Mouse (Mus musculus) embryonic facial prominence, embryonic 11.5 days (tissue): ENCODE results near the gene Kansl1. TPM values are rescaled to one million over a fixed set of nuclear protein-coding genes. Genes with fewer than 3 reads are reported as not detected.
A peak's percentile ranks its signal among the peaks of the same experiment; 100 is the strongest.
"Not testable (repeated sequence)": the region's sequence is repeated elsewhere in the genome, so short reads cannot be mapped to it uniquely, and the experiment has no call there.

Experiments
- ATAC-seq: fragments of 200-750 bp; cut with Nextera tagmentation; replicated peaks from 2 replicates; pipeline ENCODE4 v1.8.0; 2017; ENCODE audit warnings: low read depth; ENCODE audit not compliant: insufficient number of reproducible peaks, low FRiP score, low TSS enrichment
- DNase-seq: peaks from one replicate; pipeline ENCODE4 v3.0.0-alpha.2; 2015; ENCODE audit warnings: low spot score
- H3K27ac ChIP-seq: fragments of 300-500 bp; sonication (generic); replicated peaks from 2 replicates; pipeline ENCODE4 v1.5.1; 2014; ENCODE audit warnings: mild to moderate bottlenecking, low read depth, low read length, control low read depth
- H3K27me3 ChIP-seq: fragments of 300-500 bp; sonication (generic); 2 replicates; pipeline ENCODE4 v1.6.1; 2014; ENCODE audit warnings: mild to moderate bottlenecking, low read length, moderate library complexity, mixed read lengths; ENCODE audit not compliant: control insufficient read depth, insufficient read depth
- H3K36me3 ChIP-seq: fragments of 300-500 bp; sonication (generic); replicated peaks from 2 replicates; pipeline ENCODE4 v1.6.1; 2014; ENCODE audit warnings: low read depth, mild to moderate bottlenecking, low read length, moderate library complexity, mixed read lengths; ENCODE audit not compliant: control insufficient read depth, insufficient read depth
- H3K4me1 ChIP-seq: fragments of 300-500 bp; sonication (generic); 2 replicates; pipeline ENCODE4 v1.6.1; 2014; ENCODE audit warnings: low read length, mixed read lengths; ENCODE audit not compliant: control insufficient read depth, insufficient read depth
- H3K4me2 ChIP-seq: fragments of 300-500 bp; sonication (generic); 2 replicates; pipeline ENCODE4 v1.6.1; 2014; ENCODE audit warnings: low read depth, mild to moderate bottlenecking, control low read depth, low read length, moderate library complexity
- H3K4me3 ChIP-seq: fragments of 300-500 bp; sonication (generic); 2 replicates; pipeline ENCODE4 v1.5.1; 2014; ENCODE audit warnings: low read depth, low read length, control low read depth
- H3K9ac ChIP-seq: fragments of 300-500 bp; sonication (generic); replicated peaks from 2 replicates; pipeline ENCODE4 v1.6.1; 2014; ENCODE audit warnings: mild to moderate bottlenecking, control low read depth, low read length
- H3K9me3 ChIP-seq: fragments of 300-500 bp; sonication (generic); replicated peaks from 2 replicates; pipeline ENCODE4 v1.6.1; 2016; ENCODE audit warnings: mild to moderate bottlenecking, low read length, inconsistent platforms, mixed read lengths; ENCODE audit not compliant: control insufficient read depth
- WGBS: fragments of 180-500 bp; shearing (Covaris S2); extraction: QIAGEN DNeasy Blood & Tissue Kit; methylation state at CpG from one replicate; pipeline ENCODE4 v1.1.7; 2014; 5-methylcytosine and 5-hydroxymethylcytosine counted together
- polyA plus RNA-seq: library from polyadenylated mRNA; unstranded; fragments of >200 nt; fragmentation: Nextera tagmentation; extraction: Ambion mirVana; gene quantifications from 2 replicates; pipeline ENCODE4 v1.2.1, GENCODE M21; 2014

Kansl1 gene
- polyA plus RNA-seq, 1 experiment from 2014 or later: 33.3 TPM

- no peak for DNase-seq
- 86% methylated on average over 5 of the region's 5 CpGs for WGBS
- no peak overlapping the region for H3K4me3 ChIP-seq
Observed at GRCm38 (mm10) chr11:104467698-104468097, 963 bp downstream of the Kansl1 start.

GRCm38 (mm10) chr11:104461551-104461950, 7.1 kb downstream of the Kansl1 start:
- DNase-seq: peak; percentile 86
- Histone ChIP-seq H3K27me3 (no peaks in the 10 kb centered on the region), H3K4me2 (no peak overlapping the region), H3K4me1 (no peaks in the 10 kb centered on the region), H3K4me3 (no peak overlapping the region), H3K36me3 (no peaks in the 10 kb centered on the region), H3K9ac (no peak overlapping the region), H3K27ac (no peak overlapping the region), H3K9me3 (no peaks in the 10 kb centered on the region)
- no peak for ATAC-seq

More at GRCm38 (mm10) chr11:104467698-104468097, 963 bp downstream of the Kansl1 start:
- no peak overlapping the region for H3K4me2 ChIP-seq
- no peak for ATAC-seq
- no peaks in the 10 kb centered on the region for H3K27me3 ChIP-seq
- no peak overlapping the region for H3K27ac ChIP-seq
- no peaks in the 10 kb centered on the region for H3K9me3 ChIP-seq
- no peaks in the 10 kb centered on the region for H3K36me3 ChIP-seq
- no peak overlapping the region for H3K9ac ChIP-seq
- H3K4me1 ChIP-seq: no peaks in the 10 kb centered on the region

GRCm38 (mm10) chr11:104459671-104460070, 9.0 kb downstream of the Kansl1 start:
- no peak overlapping the region for H3K27ac ChIP-seq
- ATAC-seq (no peak), DNase-seq (no peak)
- no peak overlapping the region for H3K4me3 ChIP-seq
- H3K4me2 ChIP-seq: no peak overlapping the region
- no peaks in the 10 kb centered on the region for H3K9me3 ChIP-seq
- H3K27me3 ChIP-seq: no peaks in the 10 kb centered on the region
- no peaks in the 10 kb centered on the region for H3K4me1 ChIP-seq
- 90% methylated on average over 2 of the region's 2 CpGs for WGBS
- no peak overlapping the region for H3K9ac ChIP-seq
- no peaks in the 10 kb centered on the region for H3K36me3 ChIP-seq

GRCm38 (mm10) chr11:104458507-104458906, 10.2 kb downstream of the Kansl1 start:
- WGBS: 75% methylated on average over 2 of the region's 2 CpGs
- H3K27ac ChIP-seq: no peak overlapping the region

GRCm38 (mm10) chr11:104452709-104453108, 16.0 kb downstream of the Kansl1 start:
- 100% methylated on average over 1 of the region's 1 CpGs for WGBS
- no peaks in the 10 kb centered on the region for H3K27me3 ChIP-seq
- no peak overlapping the region for H3K9ac ChIP-seq
- H3K4me3 ChIP-seq: no peak overlapping the region
- no peak overlapping the region for H3K4me2 ChIP-seq
- H3K9me3 ChIP-seq: no peaks in the 10 kb centered on the region
- H3K27ac ChIP-seq: no peak overlapping the region
- no peaks in the 10 kb centered on the region for H3K4me1 ChIP-seq
- H3K36me3 ChIP-seq: no peaks in the 10 kb centered on the region
- no peak for DNase-seq
- no peak for ATAC-seq

More at GRCm38 (mm10) chr11:104458507-104458906, 10.2 kb downstream of the Kansl1 start:
- H3K4me3 ChIP-seq: no peak overlapping the region
- H3K4me1 ChIP-seq: no peaks in the 10 kb centered on the region
- DNase-seq: no peak
- H3K4me2 ChIP-seq: no peak overlapping the region
- ATAC-seq: no peak
- no peaks in the 10 kb centered on the region for H3K36me3 ChIP-seq
- H3K9me3 ChIP-seq: no peaks in the 10 kb centered on the region
- H3K27me3 ChIP-seq: no peaks in the 10 kb centered on the region
- H3K9ac ChIP-seq: no peak overlapping the region

- no peaks in the 10 kb centered on the region for H3K27me3 ChIP-seq
- 100% methylated on average over 1 of the region's 1 CpGs for WGBS
- H3K36me3 ChIP-seq: no peaks in the 10 kb centered on the region
Observed at GRCm38 (mm10) chr11:104451239-104451638, 17.4 kb downstream of the Kansl1 start.

GRCm38 (mm10) chr11:104448499-104448898, 20.2 kb downstream of the Kansl1 start:
- not testable (repeated sequence) for H3K4me3 ChIP-seq, DNase-seq, ATAC-seq, H3K27ac ChIP-seq, H3K27me3 ChIP-seq, H3K9me3 ChIP-seq, H3K4me1 ChIP-seq, H3K9ac ChIP-seq, H3K36me3 ChIP-seq, H3K4me2 ChIP-seq
- WGBS: 75% methylated on average over 2 of the region's 2 CpGs

More at GRCm38 (mm10) chr11:104451239-104451638, 17.4 kb downstream of the Kansl1 start:
- Histone ChIP-seq H3K9me3 (no peaks in the 10 kb centered on the region), H3K4me3 (no peak overlapping the region), H3K9ac (no peak overlapping the region), H3K4me2 (no peak overlapping the region), H3K4me1 (no peaks in the 10 kb centered on the region), H3K27ac (no peak overlapping the region)
- ATAC-seq (no peak), DNase-seq (no peak)

GRCm38 (mm10) chr11:104445538-104445937, 23.1 kb downstream of the Kansl1 start:
- no peak for ATAC-seq
- Histone ChIP-seq H3K9ac (no peak overlapping the region), H3K4me3 (no peak overlapping the region), H3K4me1 (no peaks in the 10 kb centered on the region), H3K27ac (no peak overlapping the region), H3K9me3 (no peaks in the 10 kb centered on the region), H3K36me3 (no peaks in the 10 kb centered on the region), H3K4me2 (no peak overlapping the region), H3K27me3 (no peaks in the 10 kb centered on the region)
- no peak for DNase-seq
- WGBS: 85% methylated on average over 2 of the region's 2 CpGs
